Mouse (Mus musculus): ENCODE data around the gene H2-Oa.
"Not testable (repeated sequence)": the region's sequence is repeated elsewhere in the genome, so short reads cannot be mapped to it uniquely, and the experiment has no call there.

H2-Oa gene

GRCm38 (mm10) chr17:34143461-34143860, 51.3 kb downstream of the H2-Oa start:
- no peak for DNase-seq (ENCODE audit: low read depth)

DNA sequence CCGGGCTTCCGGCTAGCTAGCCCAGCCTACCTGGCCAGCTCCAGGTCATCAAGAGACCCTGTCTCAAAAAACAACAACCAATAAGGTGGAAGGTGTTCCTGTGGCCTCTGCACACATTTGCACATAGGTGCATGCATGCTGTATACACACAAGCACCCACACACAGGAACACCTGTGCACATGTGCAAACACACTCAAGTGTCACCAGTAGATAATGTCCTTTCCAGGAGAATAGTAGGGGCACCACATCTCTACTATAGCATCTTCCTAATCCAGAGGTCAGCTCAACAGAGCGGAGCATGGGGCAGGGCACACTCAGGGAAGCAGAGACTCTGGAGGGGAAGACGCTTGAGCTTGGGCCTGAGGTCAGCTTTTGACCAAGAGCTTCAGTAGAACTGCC, 52.1 kb downstream of the H2-Oa start:
- not testable (repeated sequence) for DNase-seq (ENCODE audit: low read depth)

All from 416B (cell line).